9 mouse cellular contexts compared by ENCODE assay signal in genomic region chr19:4498062-4498933, GRCm38 (mm10). TPM values are rescaled to one million over a fixed set of nuclear protein-coding genes. Genes with fewer than 3 reads are reported as not detected.
A peak's percentile ranks its signal among the peaks of the same experiment; 100 is the strongest.
DNase-seq lines count a peak whose midpoint lies in the region; ATAC-seq lines count a peak whose summit lies in the region.
"Had no signal": no experiment of that assay in that cellular context is flagged by ENCODE, and none has a peak within 500 bp of the region (broad histone marks: within the 10 kb centered on the region; RNA-seq: fewer than 3 reads in every experiment).

Gene 2010003K11Rik (minus strand): TSS chr19:4498583.

- no peaks in the 10 kb centered on the region for H3K27me3 ChIP-seq in heart, embryonic 14.5 days (ENCODE audit: control insufficient read depth, insufficient read depth, low read length)
- H3K27me3 ChIP-seq in forebrain, embryonic 14.5 days (replicated peaks; ENCODE audit: control insufficient read depth, insufficient read depth, low read length): no peaks in the 10 kb centered on the region
- H3K27me3 ChIP-seq in liver, embryonic 16.5 days (ENCODE audit: control insufficient read depth, insufficient read depth, low read depth, low read length): no peaks in the 10 kb centered on the region

- no peak within 1 kb of the TSS for H3K4me3 ChIP-seq in heart, embryonic 14.5 days (ENCODE audit: control insufficient read depth in 1 of 2, insufficient read depth in 1 of 2, low read depth in 1 of 2, low read length in 2 of 2)
- no peak within 1 kb of the TSS for H3K4me3 ChIP-seq in forebrain, embryonic 14.5 days (ENCODE audit: low read depth, low read length)
- no peak within 1 kb of the TSS for H3K4me3 ChIP-seq in liver, embryonic 16.5 days (ENCODE audit: low read depth, low read length)

- no peak within 1 kb of the TSS for H3K9ac ChIP-seq in heart, embryonic 14.5 days (ENCODE audit: low read length)
- peak within 1 kb of the TSS; percentile 25; the same call in 1 of the 2 replicates for H3K9ac ChIP-seq in forebrain, embryonic 14.5 days (ENCODE audit: low read length)
- no peak within 1 kb of the TSS; the same call in 1 of the 2 replicates for H3K9ac ChIP-seq in liver, embryonic 16.5 days (ENCODE audit: low read depth, low read length)

- H3K36me3 ChIP-seq in heart, embryonic 14.5 days (ENCODE audit: control insufficient read depth, insufficient read depth, low read length): no peaks in the 10 kb centered on the region
- H3K36me3 ChIP-seq in forebrain, embryonic 14.5 days (ENCODE audit: control insufficient read depth, insufficient read depth, low read length): no peaks in the 10 kb centered on the region
- H3K36me3 ChIP-seq in liver, embryonic 16.5 days (ENCODE audit: control insufficient read depth, insufficient read depth): no peaks in the 10 kb centered on the region

- ATAC-seq in heart, embryonic 14.5 days (ENCODE audit: insufficient number of reproducible peaks, insufficient read depth, low FRiP score, low read depth): no peak
- ATAC-seq in forebrain, embryonic 14.5 days: no peak
- ATAC-seq in liver, embryonic 16.5 days (ENCODE audit: low read depth): peak; percentile 38; the same call in 1 of the 2 replicates

- no peaks in the 10 kb centered on the region for H3K9me3 ChIP-seq in heart, embryonic 14.5 days (ENCODE audit: control insufficient read depth, low read length)
- H3K9me3 ChIP-seq in forebrain, embryonic 14.5 days (replicated peaks; ENCODE audit: control insufficient read depth, low read length): no peaks in the 10 kb centered on the region
- no peaks in the 10 kb centered on the region for H3K9me3 ChIP-seq in liver, embryonic 16.5 days (replicated peaks; ENCODE audit: control insufficient read depth, low read length)

- no peak for DNase-seq in heart, adult 9 months (ENCODE audit: low spot score in 2 of 2)
- peak; percentile 91 to 95 for DNase-seq in adrenal gland, adult (ENCODE audit: inconsistent age in 2 of 2, low spot score in 1 of 2)
- DNase-seq in forebrain, embryonic 14.5 days (ENCODE audit: low spot score): no peak
- DNase-seq in embryo, embryonic 9.5 days (ENCODE audit: extremely low spot score): no peak
- DNase-seq in Muller cell, postnatal 12 days (ENCODE audit: inconsistent ontology term): no peak
- no peak for DNase-seq in spleen, postnatal 36 days (ENCODE audit: low spot score in 2 of 2)

- H3K4me1 ChIP-seq in heart, embryonic 14.5 days (ENCODE audit: control insufficient read depth in 2 of 2, insufficient read depth in 2 of 2, low read length in 2 of 2): peaks cover 3% of the 10 kb centered on the region in 2 experiments; a peak in 2 of 4 replicates
- H3K4me1 ChIP-seq in forebrain, embryonic 14.5 days (ENCODE audit: control insufficient read depth, insufficient read depth, low read length): no peaks in the 10 kb centered on the region
- peaks cover 14% of the 10 kb centered on the region for H3K4me1 ChIP-seq in liver, embryonic 16.5 days (ENCODE audit: control insufficient read depth, low read depth, low read length)

- H3K4me2 ChIP-seq in heart, embryonic 14.5 days (ENCODE audit: low read length): peak within 1 kb of the TSS; percentile 16; the same call in 1 of the 2 replicates
- no peak within 1 kb of the TSS for H3K4me2 ChIP-seq in forebrain, embryonic 14.5 days (ENCODE audit: low read length)
- H3K4me2 ChIP-seq in liver, embryonic 16.5 days (ENCODE audit: low read depth, low read length): no peak within 1 kb of the TSS

- 62% methylated on average over 16 of the region's 16 CpGs for WGBS in heart, embryonic 14.5 days
- WGBS in forebrain, embryonic 14.5 days: 61% methylated on average over 16 of the region's 16 CpGs
- 60% methylated on average over 16 of the region's 16 CpGs for WGBS in liver, embryonic 16.5 days (ENCODE audit: insufficient replicate concordance)

- no peak within 1 kb of the TSS for H3K27ac ChIP-seq in heart, embryonic 14.5 days (replicated peaks in 1 of 2; ENCODE audit: control insufficient read depth in 1 of 2, insufficient read depth in 1 of 2, low read depth in 2 of 2, low read length in 2 of 2)
- H3K27ac ChIP-seq in forebrain, embryonic 14.5 days (ENCODE audit: low read depth, low read length): no peak within 1 kb of the TSS
- H3K27ac ChIP-seq in liver, embryonic 16.5 days (ENCODE audit: low read length): no peak within 1 kb of the TSS

RNA-seq across cellular contexts. Expression of gene 2010003K11Rik, which starts in this region (rescaled TPM):
- polyA plus RNA-seq in heart, embryonic 14.5 days (2014; fragmentation: Nextera tagmentation; extraction: Ambion mirVana): not detected in 2 replicates
- not detected in 2 replicates for polyA plus RNA-seq in forebrain, embryonic 14.5 days (2014; fragmentation: Nextera tagmentation; extraction: Ambion mirVana)
- 0.18 and 0.45 TPM in 2 replicates for polyA plus RNA-seq in liver, embryonic 16.5 days (2015; fragmentation: Nextera tagmentation; extraction: Ambion mirVana)
- polyA plus RNA-seq: limb, embryonic 11.5 days had no signal

Comparison
In these comparisons a context has a peak if more than half of its experiments do, and no peak if none do; other contexts are left out.
1. Peak in ATAC-seq in liver, embryonic 16.5 days; RNA of the gene not detected or under 1 TPM.
2. DNase-seq: peak in adrenal gland, adult (2 of 2); none in heart, adult 9 months (0 of 2), forebrain, embryonic 14.5 days (single experiment), embryo, embryonic 9.5 days (single experiment), Muller cell, postnatal 12 days (single experiment) and spleen, postnatal 36 days (0 of 2).